Mouse (Mus musculus) layer of hippocampus, adult 8-10 months (tissue): ENCODE data around the gene Mxi1. TPM values are rescaled to one million over a fixed set of nuclear protein-coding genes. Genes with fewer than 3 reads are reported as not detected.

Source experiments
- DNase-seq, 2 experiments: peaks; one replicate each; pipeline ENCODE4 v3.0.0; 2022; ENCODE audit warnings: low spot score in 2 of 2
- total RNA-seq, 4 experiments: library from RNA; stranded (reverse); gene quantifications; 2 replicates each; pipeline ENCODE4 v1.2.4; 2022

Mxi1 gene
- total RNA-seq, 4 experiments from 2014 or later: 57.8 to 73.4 (median 65.8) TPM

DNA sequence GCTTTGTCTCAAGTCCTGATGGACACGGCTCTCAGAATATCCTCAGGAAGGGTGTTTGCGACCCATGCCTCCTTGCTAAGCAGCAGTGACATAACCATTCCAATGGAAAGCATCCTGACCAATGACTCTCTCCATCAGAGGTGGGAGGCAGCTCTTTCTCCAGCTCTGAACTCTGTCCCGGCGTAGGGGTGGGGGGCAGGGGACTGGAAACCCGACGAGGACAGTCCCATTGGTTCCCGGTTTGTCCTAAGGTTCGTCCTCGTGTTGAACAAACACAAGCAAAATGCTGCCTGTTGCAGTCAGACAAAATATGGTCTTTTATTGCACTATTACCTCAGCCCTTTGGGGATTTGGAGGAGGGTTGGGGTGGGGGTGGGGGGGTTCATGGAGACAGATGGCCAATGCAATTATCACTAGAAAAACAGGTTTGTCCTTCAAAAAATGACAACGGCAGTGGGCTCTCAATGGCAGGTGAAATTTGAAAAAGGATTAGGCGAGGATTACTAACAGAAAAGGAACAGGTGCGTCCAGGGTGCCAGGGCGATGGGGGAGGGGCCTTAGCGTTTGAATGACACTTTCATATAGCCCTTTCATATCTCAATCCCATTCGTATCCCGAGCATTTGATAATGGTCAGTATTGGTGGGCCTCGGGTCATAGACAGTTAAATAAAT, 11.0 kb upstream of the Mxi1 start:
- no peak for DNase-seq

DNA sequence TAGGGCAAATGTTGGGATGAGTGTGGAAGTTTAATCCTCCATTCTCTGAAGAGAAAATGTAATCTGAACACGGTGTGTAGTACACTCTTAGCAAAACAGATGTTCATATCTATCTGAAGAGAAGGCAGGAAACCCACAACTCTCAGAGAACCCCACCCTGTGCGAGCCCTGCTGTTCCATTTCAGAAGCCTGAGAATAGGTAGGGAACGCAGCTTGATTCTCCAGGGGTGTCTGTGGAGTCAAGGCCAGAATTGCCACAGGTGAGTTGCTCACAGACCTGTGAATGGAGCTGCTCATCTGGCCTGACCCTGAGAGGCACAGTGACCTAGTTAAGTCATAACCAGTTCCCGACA, 10.5 kb upstream of the Mxi1 start:
- DNase-seq: no peak

DNA sequence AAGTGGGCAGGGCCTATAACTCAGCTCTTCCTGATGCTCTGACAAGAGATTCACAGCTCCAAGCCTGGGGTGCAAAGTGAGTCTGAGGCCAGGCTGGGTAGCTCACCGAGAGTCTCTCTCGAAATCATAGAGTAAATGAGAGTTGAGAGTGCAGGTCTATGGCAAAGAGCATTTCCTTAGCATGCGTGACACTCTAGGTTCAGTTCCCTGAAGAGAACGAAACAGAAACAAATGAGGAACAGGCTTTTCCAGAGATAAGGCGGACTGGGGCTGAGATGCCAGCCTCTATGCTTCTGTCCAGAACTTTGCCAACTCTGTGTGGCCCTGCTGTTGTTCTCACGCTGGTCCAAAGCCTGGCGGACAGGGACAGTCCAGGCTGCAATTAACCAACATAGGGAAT, 6.9 kb upstream of the Mxi1 start:
- no peak for DNase-seq

DNA sequence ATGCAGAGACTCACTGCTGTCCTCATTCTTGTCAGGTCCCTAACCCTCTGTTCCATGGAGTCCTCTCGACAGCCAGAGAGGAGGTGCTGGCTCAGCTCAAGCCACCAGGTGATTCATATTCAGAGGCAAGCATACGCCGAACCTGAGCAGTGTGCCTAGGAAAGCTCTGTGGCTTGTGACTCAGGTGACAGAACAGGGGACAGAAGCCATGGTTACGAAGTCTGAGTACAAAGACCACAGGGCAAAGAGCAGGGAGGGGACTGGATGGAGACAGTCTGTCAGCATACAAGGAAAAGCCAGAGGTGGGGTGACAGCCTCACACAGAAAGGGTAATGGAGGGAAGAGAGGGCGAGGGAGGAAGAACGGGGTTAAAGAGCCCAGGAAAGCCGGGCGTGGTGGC, 4.7 kb upstream of the Mxi1 start:
- no peak for DNase-seq

- no peak for DNase-seq
Measured at GRCm38 (mm10) chr19:53306706-53307105, 3.6 kb upstream of the Mxi1 start.

GRCm38 (mm10) chr19:53307219-53307618, 3.1 kb upstream of the Mxi1 start:
- DNase-seq: no peak

DNA sequence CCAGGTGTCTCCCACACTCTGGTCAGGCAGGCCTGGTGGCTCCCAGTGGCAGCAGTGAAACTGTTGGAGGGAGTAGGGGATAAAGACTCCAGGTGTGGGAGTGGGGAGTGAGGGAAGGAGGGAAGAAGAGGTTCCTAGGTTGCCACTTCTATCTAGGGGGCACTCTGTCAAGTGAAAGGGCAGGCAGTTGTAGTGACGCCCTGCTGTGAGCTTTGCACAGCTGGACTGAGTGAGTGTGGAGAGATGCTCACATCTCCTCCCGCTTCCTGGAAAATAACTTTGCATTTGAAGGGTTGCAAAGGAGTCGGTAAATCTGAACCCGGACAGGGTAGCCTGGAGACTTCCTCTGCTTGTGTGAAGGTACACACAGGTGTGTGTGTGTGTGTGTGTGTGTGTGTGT, 687 bp upstream of the Mxi1 start:
- DNase-seq: no peak

DNA sequence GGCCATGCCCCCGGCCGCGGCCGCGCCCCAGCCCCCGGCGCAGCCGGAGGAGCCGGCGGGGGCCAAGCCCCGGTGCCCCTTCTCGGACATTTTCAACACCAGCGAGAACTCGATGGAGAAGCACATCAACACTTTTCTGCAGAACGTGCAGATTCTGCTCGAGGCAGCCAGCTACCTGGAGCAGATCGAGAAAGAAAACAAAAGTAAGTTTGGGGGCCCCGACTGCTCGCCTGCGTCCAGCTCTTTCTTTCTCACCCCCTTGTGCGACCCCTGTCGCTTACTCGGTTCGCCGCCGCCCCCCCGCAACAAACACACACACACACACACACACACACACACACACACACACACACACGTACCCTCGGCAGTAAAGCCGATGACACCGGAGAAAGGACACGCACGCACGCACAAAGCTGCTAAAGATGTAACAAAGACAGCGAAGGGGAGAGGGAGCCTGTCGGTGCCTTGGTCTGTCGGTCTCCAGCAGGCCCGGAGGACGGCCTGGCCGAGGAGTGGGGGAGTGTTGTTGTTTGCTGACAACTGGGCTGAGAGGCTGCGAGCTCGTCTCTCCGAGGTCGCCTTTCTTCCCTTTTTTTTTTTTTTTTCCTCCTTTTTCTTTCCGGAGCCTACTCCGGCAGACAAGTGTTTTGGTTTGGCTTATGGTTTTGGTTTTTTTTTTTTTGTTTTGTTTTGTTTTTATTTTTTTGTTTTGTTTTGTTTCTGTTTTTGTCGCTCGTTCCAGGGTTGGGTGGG, 629 bp downstream of the Mxi1 start:
- no peak for DNase-seq

- DNase-seq: no peak
Measured at GRCm38 (mm10) chr19:53311524-53312335, 1.4 kb downstream of the Mxi1 start.

DNA sequence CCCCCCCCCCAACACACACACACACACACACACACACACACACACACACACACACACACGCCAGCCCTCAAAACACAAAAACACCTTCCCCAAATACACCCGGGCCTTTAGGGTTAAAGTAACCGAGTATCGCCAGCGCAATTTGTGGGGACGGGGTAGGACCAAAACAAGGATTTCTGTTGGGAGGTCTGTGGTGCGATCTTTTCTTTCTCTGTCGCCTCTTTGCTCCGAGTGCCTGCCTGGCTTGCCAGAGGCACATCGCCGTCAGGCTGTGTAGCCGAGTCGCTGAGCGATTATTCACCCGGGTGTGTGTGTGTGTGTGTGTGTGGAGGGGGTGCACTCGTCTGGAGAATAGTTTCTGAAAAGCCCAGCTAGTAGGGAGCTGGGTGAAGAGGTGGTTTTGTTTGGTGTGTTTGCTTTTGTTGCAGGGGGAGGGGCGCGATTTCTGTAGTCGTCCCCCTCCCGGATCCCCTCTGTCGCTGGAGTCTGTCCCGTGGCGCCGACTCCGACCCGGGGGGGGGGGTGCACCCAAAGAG, 2.1 kb downstream of the Mxi1 start:
- peak; percentile 40 to 67 for DNase-seq

DNA sequence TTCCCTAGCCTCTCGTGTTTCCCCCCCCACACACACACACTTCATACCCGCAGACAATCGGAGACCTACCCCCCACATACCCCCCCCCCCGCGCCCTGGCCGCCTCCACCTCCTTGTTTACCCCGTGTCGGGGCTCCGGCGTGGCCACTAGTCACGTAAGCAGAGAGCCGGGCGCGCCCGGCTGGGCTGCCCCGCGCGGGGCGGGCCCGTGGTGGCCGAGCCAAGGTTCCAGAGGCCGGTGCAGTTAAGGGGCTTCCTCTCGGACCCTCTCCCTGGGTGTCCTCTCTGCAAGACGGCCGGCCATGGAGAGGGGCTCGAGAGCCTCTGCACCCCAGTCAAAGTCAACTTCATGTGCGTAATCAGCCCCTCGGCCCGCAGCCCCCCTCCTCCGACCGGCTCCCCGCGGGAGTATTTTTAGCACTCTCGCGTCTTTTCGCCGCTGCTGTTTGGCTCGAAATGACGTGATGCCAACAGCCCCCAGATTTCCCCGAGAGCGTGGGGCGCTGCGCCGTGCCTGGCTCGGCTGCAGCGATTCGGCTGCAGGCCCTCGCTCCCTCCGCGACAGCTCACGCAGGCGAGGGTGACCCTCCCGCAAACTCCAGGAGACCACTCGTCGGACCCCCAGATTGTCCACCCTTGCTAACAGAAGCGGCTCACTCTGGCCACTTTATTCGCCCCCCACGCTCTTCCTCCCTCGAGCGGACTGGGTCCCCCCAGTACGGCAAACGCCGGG, 2.8 kb downstream of the Mxi1 start:
- DNase-seq: peak; percentile 76 to 83

- peak; percentile 99 to 100 for DNase-seq
Measured at GRCm38 (mm10) chr19:53313684-53314443, 3.5 kb downstream of the Mxi1 start.

DNA sequence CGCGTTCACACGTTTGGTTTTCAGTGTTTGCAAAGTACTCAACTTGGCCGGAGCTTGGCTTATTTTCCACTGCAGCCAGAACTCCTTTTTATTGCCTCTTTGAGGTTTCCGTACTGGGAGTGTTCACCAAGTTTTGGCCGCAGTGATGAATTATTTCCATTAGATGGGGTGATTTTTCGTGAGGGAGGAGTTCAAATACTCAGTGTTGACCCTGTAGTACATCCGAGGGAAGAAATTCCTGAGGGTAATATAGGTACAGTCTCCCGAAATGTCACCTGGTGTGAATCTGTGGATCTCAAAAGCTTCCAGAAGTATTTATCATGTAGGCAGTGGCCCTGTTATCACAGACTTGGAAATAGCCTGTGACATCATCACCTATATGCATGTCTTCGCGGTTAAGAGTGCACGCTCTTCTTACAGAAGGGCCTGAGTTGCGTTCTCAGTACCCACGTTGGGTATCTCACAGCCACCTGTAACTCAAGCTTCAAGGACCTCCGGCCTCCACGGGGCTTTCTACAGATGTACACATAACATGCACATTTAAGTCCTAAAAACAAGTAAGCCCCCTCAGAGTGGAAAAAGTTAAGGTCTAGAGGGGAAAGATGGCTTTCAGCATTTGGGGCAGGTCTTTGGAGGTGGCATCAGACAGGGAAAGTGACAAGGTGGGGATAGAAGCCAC, 4.4 kb downstream of the Mxi1 start:
- DNase-seq: no peak

DNA sequence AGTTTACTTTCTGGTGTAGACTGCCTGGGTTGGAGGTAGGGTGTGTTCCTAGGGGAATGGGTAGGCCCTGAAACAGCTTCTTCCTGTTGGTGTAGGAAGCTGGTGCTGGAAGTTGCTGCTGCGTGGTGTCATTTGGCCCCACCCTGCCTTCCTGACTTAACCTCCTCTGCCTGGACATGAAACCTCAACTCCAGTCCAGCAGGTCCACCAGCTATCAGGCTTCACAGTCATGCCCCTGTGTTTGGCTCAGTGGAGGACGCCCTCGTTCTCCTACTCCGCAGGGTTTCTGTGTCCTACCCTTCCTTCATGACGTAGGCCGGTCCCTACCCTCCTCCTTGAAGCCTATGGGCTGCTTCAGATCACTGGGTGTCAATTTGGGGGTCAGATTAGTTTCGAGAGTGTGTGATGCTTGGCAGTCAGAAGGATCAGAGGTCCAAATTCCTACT, 4.9 kb downstream of the Mxi1 start:
- no peak for DNase-seq

DNA sequence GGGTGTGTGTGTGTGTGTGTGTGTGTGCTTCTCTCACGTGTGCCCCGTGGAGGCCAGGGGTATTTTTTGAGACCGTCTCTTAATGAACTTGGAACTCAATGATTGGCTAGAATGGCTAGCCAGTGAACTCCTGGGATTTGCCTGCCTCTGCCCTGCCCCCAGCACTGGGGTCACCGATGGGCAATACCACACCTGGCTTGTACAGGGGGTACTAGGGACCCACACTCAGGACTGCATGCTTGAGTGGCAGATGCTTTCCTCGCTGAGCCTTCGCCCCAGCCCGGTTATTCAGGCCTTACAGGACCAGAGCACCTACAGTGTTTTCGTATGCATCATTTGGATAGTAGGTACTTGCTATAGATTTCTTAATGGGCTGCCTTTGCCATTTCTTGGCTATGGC, 5.8 kb downstream of the Mxi1 start:
- no peak for DNase-seq

DNA sequence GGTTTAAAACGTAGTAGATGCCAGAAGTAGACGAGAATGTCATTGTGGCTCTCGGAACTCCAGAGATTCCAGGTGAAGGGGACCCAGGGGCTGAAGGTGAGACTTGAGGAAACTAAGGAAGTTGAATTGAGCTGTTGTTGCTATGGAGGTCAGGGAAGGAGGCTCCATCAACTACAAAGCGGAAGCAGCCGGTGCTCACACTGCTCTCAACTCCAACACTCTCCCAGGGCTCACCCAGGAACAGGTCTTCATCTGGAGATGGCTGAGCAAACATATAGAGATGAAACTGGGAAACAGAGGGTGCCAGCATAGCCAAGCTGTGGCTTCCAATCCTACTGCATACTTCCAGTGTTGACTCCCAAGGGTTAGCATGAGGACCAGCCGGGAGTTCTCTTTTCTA, 6.6 kb downstream of the Mxi1 start:
- no peak for DNase-seq

- DNase-seq: no peak
Measured at GRCm38 (mm10) chr19:53318143-53319132, 8.1 kb downstream of the Mxi1 start.

DNA sequence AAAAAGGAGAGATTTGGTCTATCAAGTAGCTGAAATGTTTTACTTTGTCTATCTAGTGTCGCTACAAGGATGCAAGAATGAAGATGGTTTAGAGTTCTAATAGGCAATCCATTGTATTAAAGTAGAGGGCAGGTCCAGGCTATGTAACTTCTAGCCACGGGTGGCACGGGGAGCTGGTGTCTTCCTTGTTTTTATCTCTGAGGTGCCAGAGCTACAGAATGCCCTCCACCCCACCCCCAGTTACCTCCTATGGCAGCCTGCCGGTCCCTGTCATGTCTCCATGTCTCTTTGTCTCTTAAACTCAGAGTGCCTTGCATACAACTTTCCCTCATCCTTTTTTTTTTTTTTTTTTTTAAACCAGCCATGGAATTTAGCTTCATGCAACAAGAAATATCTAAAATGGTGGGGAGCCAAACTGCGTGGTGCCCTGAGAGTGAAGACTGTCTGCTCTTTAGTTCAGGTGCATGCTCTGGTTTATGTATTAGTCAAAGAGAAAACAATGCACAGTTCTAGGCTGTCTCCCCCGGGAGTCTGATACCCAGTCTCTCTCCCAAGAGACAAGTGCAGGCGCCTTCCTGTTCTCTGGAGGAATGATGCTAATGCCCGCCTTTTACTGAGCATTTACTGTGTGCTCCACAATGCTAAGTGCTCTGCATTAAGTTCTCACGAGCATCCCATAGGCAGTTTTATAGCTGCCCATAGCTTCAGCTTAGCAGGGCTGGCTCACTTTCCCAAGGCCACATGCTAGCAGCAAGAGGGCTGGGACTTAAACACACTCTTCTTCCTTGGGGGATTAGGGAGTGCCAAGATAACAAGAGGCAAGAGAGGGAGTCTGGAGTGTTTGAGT, 10.2 kb downstream of the Mxi1 start:
- no peak for DNase-seq
